Mouse (Mus musculus) liver, postnatal 0 days (tissue): ENCODE data around the gene Apba2. TPM values are rescaled to one million over a fixed set of nuclear protein-coding genes. Genes with fewer than 3 reads are reported as not detected.

Experiments used
- ATAC-seq: fragments of 200-750 bp; cut with Nextera tagmentation; 2 replicates; pipeline ENCODE4 v1.8.0; 2017; ENCODE audit warnings: mild to moderate bottlenecking, moderate library complexity
- DNase-seq: peaks from one replicate; pipeline ENCODE4 v3.0.0-alpha.2; 2016
- H3K27ac ChIP-seq: fragments of 300-500 bp; sonication (generic); 2 replicates; pipeline ENCODE4 v1.5.1; 2014; ENCODE audit warnings: antibody characterized with exemption, moderate library complexity, mild to moderate bottlenecking, low read depth
- H3K27me3 ChIP-seq: fragments of 300-500 bp; sonication (generic); 2 replicates; pipeline ENCODE4 v1.6.1; 2014; ENCODE audit warnings: low read length, control low read depth, mixed read lengths; ENCODE audit not compliant: insufficient read depth
- H3K36me3 ChIP-seq: fragments of 300-500 bp; sonication (generic); replicated peaks from 2 replicates; pipeline ENCODE4 v1.6.1; 2014; ENCODE audit warnings: mild to moderate bottlenecking, control low read depth, low read length, moderate library complexity, mixed read lengths; ENCODE audit not compliant: insufficient read depth
- H3K4me1 ChIP-seq: fragments of 300-500 bp; sonication (generic); 2 replicates; pipeline ENCODE4 v1.6.1; 2014; ENCODE audit warnings: antibody characterized with exemption, mild to moderate bottlenecking, control low read depth; ENCODE audit not compliant: insufficient read depth
- H3K4me2 ChIP-seq: fragments of 300-500 bp; sonication (generic); 2 replicates; pipeline ENCODE4 v1.6.1; 2014; ENCODE audit warnings: low read depth, mild to moderate bottlenecking, low read length, moderate library complexity, mixed read lengths
- H3K4me3 ChIP-seq: fragments of 300-500 bp; sonication (generic); 2 replicates; pipeline ENCODE4 v1.5.1; 2014; ENCODE audit warnings: low read depth, low read length
- H3K9ac ChIP-seq: fragments of 300-500 bp; sonication (generic); replicated peaks from 2 replicates; pipeline ENCODE4 v1.6.1; 2014; ENCODE audit warnings: mild to moderate bottlenecking, moderate library complexity
- H3K9me3 ChIP-seq: fragments of 300-500 bp; sonication (generic); 2 replicates; pipeline ENCODE4 v1.6.1; 2016; ENCODE audit warnings: mild to moderate bottlenecking, control low read depth, low read length, mixed read lengths
- CTCF ChIP-seq: sonication (generic); IDR thresholded peaks from 2 replicates; pipeline ENCODE4 v1.5.1; 2016; ENCODE audit warnings: antibody characterized with exemption, low read depth
- EP300 ChIP-seq: IDR thresholded peaks from 2 replicates; pipeline ENCODE4 v1.6.1; 2016; ENCODE audit warnings: antibody characterized with exemption, low read depth, mild to moderate bottlenecking
- WGBS: fragments of 180-500 bp; shearing (Covaris S2); extraction: QIAGEN DNeasy Blood & Tissue Kit; methylation state at CpG from one replicate; pipeline ENCODE4 v1.1.7; 2014; ENCODE audit not compliant: insufficient replicate concordance; 5-methylcytosine and 5-hydroxymethylcytosine counted together
- polyA plus RNA-seq: library from polyadenylated mRNA; unstranded; fragments of >200 nt; fragmentation: Nextera tagmentation; extraction: Ambion mirVana; gene quantifications from 2 replicates; pipeline ENCODE4 v1.2.1, GENCODE M21; 2015

Gene Apba2
- polyA plus RNA-seq, 1 experiment from 2014 or later: not detected

- ATAC-seq (no peak), DNase-seq (no peak)
- H3K36me3 ChIP-seq: no peaks in the 10 kb centered on the region
- H3K27ac ChIP-seq: no peak overlapping the region
- H3K27me3 ChIP-seq: no peaks in the 10 kb centered on the region
- WGBS: 74% methylated on average over 5 of the region's 5 CpGs
- H3K4me2 ChIP-seq: no peak overlapping the region
- H3K4me3 ChIP-seq: no peak overlapping the region
- H3K9ac ChIP-seq: no peak overlapping the region
- H3K9me3 ChIP-seq: no peaks in the 10 kb centered on the region
- no peaks in the 10 kb centered on the region for H3K4me1 ChIP-seq
- TF ChIP-seq CTCF (no peak), EP300 (no peak)
Measured at GRCm38 (mm10) chr7:64521695-64522408, 20.3 kb downstream of the Apba2 start.

GRCm38 (mm10) chr7:64522409-64522730 lies 20.9 kb downstream of the Apba2 start:
- Histone ChIP-seq H3K27me3 (no peaks in the 10 kb centered on the region), H3K4me3 (no peak overlapping the region), H3K9me3 (no peaks in the 10 kb centered on the region), H3K9ac (no peak overlapping the region), H3K36me3 (no peaks in the 10 kb centered on the region), H3K4me1 (no peaks in the 10 kb centered on the region), H3K27ac (no peak overlapping the region), H3K4me2 (no peak overlapping the region)
- no peak for DNase-seq
- WGBS: 52% methylated on average over 1 of the region's 1 CpGs
- TF ChIP-seq CTCF (no peak), EP300 (no peak)
- no peak for ATAC-seq

- Histone ChIP-seq H3K9me3 (no peaks in the 10 kb centered on the region), H3K9ac (no peak overlapping the region), H3K27ac (no peak overlapping the region), H3K4me1 (no peaks in the 10 kb centered on the region), H3K27me3 (no peaks in the 10 kb centered on the region), H3K4me3 (no peak overlapping the region), H3K36me3 (no peaks in the 10 kb centered on the region), H3K4me2 (no peak overlapping the region)
- DNase-seq (no peak), ATAC-seq (no peak)
- 76% methylated on average over 1 of the region's 1 CpGs for WGBS
- no peak for TF ChIP-seq EP300
- TF ChIP-seq CTCF: no peak
Measured at GRCm38 (mm10) chr7:64531297-64531696, 29.8 kb downstream of the Apba2 start.

- TF ChIP-seq EP300 (no peak), CTCF (no peak)
Measured at GRCm38 (mm10) chr7:64533374-64533773, 31.9 kb downstream of the Apba2 start.

GRCm38 (mm10) chr7:64535269-64535668 lies 33.8 kb downstream of the Apba2 start:
- 54% methylated on average over 2 of the region's 2 CpGs for WGBS

More at GRCm38 (mm10) chr7:64533374-64533773, 31.9 kb downstream of the Apba2 start:
- Histone ChIP-seq H3K9ac (no peak overlapping the region), H3K4me2 (no peak overlapping the region), H3K4me3 (no peak overlapping the region), H3K27me3 (no peaks in the 10 kb centered on the region), H3K4me1 (no peaks in the 10 kb centered on the region), H3K36me3 (no peaks in the 10 kb centered on the region), H3K27ac (no peak overlapping the region), H3K9me3 (no peaks in the 10 kb centered on the region)
- no peak for DNase-seq
- ATAC-seq: no peak
- 83% methylated on average over 6 of the region's 6 CpGs for WGBS

GRCm38 (mm10) chr7:64539450-64540148 lies 38.1 kb downstream of the Apba2 start:
- Histone ChIP-seq H3K4me3 (no peak overlapping the region), H3K27me3 (no peaks in the 10 kb centered on the region), H3K9ac (no peak overlapping the region), H3K4me1 (no peaks in the 10 kb centered on the region), H3K9me3 (no peaks in the 10 kb centered on the region), H3K4me2 (no peak overlapping the region), H3K36me3 (no peaks in the 10 kb centered on the region), H3K27ac (no peak overlapping the region)
- 59% methylated on average over 10 of the region's 10 CpGs for WGBS
- no peak for TF ChIP-seq CTCF
- ATAC-seq: no peak
- DNase-seq: no peak

More at GRCm38 (mm10) chr7:64535269-64535668, 33.8 kb downstream of the Apba2 start:
- H3K27me3 ChIP-seq: no peaks in the 10 kb centered on the region
- no peaks in the 10 kb centered on the region for H3K36me3 ChIP-seq
- H3K27ac ChIP-seq: no peak overlapping the region
- DNase-seq: no peak
- TF ChIP-seq CTCF: no peak
- TF ChIP-seq EP300: no peak
- no peaks in the 10 kb centered on the region for H3K4me1 ChIP-seq
- no peak overlapping the region for H3K4me2 ChIP-seq
- H3K4me3 ChIP-seq: no peak overlapping the region
- H3K9ac ChIP-seq: no peak overlapping the region
- ATAC-seq: no peak
- no peaks in the 10 kb centered on the region for H3K9me3 ChIP-seq
